Comparison of ENCODE assay signal across 33 mouse cellular contexts in the genomic region with DNA sequence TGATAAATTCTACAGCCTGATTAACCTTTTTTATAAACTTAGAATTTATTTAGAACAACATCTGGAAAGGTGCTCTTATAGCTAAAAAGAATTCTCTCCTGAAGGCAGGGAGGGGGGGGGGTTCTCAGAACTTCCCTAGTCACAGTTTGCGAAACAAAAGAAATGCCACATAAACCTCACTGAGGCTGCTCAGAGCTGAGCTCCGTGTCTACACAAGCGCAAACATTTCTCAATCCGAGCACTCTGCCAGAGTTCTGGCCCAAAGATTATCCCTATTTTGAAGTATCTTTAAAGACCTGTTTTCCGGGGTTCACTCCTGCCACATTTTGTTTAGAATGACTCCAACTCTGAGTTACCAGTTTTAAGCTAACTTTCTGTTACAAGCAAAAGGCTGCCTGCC. TPM values are rescaled to one million over a fixed set of nuclear protein-coding genes. Genes with fewer than 3 reads are reported as not detected.
DNase-seq lines count a peak whose midpoint lies in the region; ATAC-seq and TF ChIP-seq lines count a peak whose summit lies in the region.
"Had no signal": no experiment of that assay in that cellular context is flagged by ENCODE, and none has a peak within 500 bp of the region (broad histone marks: within the 10 kb centered on the region; RNA-seq: fewer than 3 reads in every experiment).

No protein-coding gene starts in this region.

- H3K27ac ChIP-seq in bone marrow macrophage, adult 2 months (ENCODE audit: insufficient read depth, low read depth, low read length) = peak overlapping the region; percentile 69
- H3K27ac ChIP-seq: embryonic facial prominence, embryonic 10.5 days; embryonic facial prominence, embryonic 13.5 days; forebrain, embryonic 13.5 days; heart, embryonic 15.5 days; hindbrain, embryonic 10.5 days; hindbrain, embryonic 13.5 days had no signal

- H3K4me1 ChIP-seq in bone marrow macrophage, adult 2 months (ENCODE audit: control insufficient read depth, insufficient read depth, low read length) = peaks cover 7% of the 10 kb centered on the region
- H3K4me1 ChIP-seq: embryonic facial prominence, embryonic 10.5 days; embryonic facial prominence, embryonic 13.5 days; forebrain, embryonic 13.5 days; heart, embryonic 12.5 days; heart, embryonic 15.5 days; hindbrain, embryonic 10.5 days; hindbrain, embryonic 13.5 days had no signal

- 0 out of 2 replicates have a peak, but pooled peaks have one; percentile 53 for ATAC-seq in monocyte, adult 5-6 weeks (replicated peaks; ENCODE audit: insufficient number of reproducible peaks, low FRiP score, low TSS enrichment, poor library complexity, severe bottlenecking)
- ATAC-seq: forebrain, embryonic 13.5 days; forebrain, embryonic 16.5 days; hindbrain, embryonic 16.5 days; Patski had no signal

- peak; percentile 11 for DNase-seq in lung, postnatal 36 days
- no peak for DNase-seq in lung, postnatal 10 days
- no peak for DNase-seq in kidney, postnatal 4 days
- no peak for DNase-seq in left cerebral cortex, adult 9 months (ENCODE audit: low spot score in 2 of 2)
- DNase-seq: adrenal gland, adult 2 months; adrenal gland, postnatal 14 days; cerebellum, adult 11-12 months; cerebellum, adult 8-10 months; cerebellum, postnatal 10 days; cerebellum, postnatal 36 days; embryo, embryonic 11 days; gastrocnemius, postnatal 10 days; gastrocnemius, postnatal 36 days; heart, postnatal 10 days; heart, postnatal 36 days had no signal

- peak overlapping the region; percentile 35 for H3K4me3 ChIP-seq in bone marrow macrophage, adult 2 months (ENCODE audit: insufficient read depth, low read length)
- H3K4me3 ChIP-seq: embryonic facial prominence, embryonic 10.5 days; embryonic facial prominence, embryonic 13.5 days; erythroblast, embryonic 14.5 days; forebrain, embryonic 13.5 days; heart, embryonic 12.5 days; heart, embryonic 15.5 days; hindbrain, embryonic 10.5 days; hindbrain, embryonic 13.5 days had no signal

- no peak for TF ChIP-seq CTCF in bone marrow macrophage, adult 2 months (IDR thresholded peaks at IDR 0.05; ENCODE audit: low read depth, low read length)

- TF ChIP-seq POLR2A in bone marrow macrophage, adult 2 months (IDR thresholded peaks at IDR 0.05; ENCODE audit: borderline replicate concordance, low read depth, low read length) = no peak

RNA-seq across cellular contexts. Expression of gene Ncr1, which starts 44.9 kb away (rescaled TPM):
- polyA plus RNA-seq in bone marrow macrophage, adult 2 months (2012; ENCODE audit: insufficient read depth, insufficient read length, missing spikeins) = not detected in 2 replicates
- total RNA-seq in monocyte, adult 5-6 weeks (2017) = 398 to 1,289 TPM (median 424 TPM) in 3 replicates
- total RNA-seq: adrenal gland, postnatal 14 days; gastrocnemius, adult 18-20 months; gastrocnemius, postnatal 10 days; gastrocnemius, postnatal 36 days; granulocyte monocyte progenitor cell, adult 5-6 weeks; heart, postnatal 10 days; heart, postnatal 36 days had no signal
- polyA plus RNA-seq: adrenal gland, adult 2 months; brain, embryonic 14.5 days; cortical plate, adult 2 months; embryonic facial prominence, embryonic 10.5 days; embryonic facial prominence, embryonic 13.5 days; erythroblast, embryonic 14.5 days; forebrain, embryonic 13.5 days; forebrain, embryonic 16.5 days; G1E; heart, embryonic 12.5 days; hindbrain, embryonic 10.5 days; hindbrain, embryonic 13.5 days; hindbrain, embryonic 16.5 days; Patski had no signal

RNA-seq across cellular contexts. Expression of gene Lilra5, which starts 55.1 kb away (rescaled TPM):
- 0.63 and 0.78 TPM in 2 replicates for polyA plus RNA-seq in bone marrow macrophage, adult 2 months (2012; ENCODE audit: insufficient read depth, insufficient read length, missing spikeins)
- 52.6 to 82.8 TPM (median 69.9 TPM) in 3 replicates for total RNA-seq in monocyte, adult 5-6 weeks (2017)
- total RNA-seq: G1E; gastrocnemius, adult 18-20 months; gastrocnemius, postnatal 10 days; gastrocnemius, postnatal 36 days; granulocyte monocyte progenitor cell, adult 5-6 weeks had no signal
- polyA plus RNA-seq: embryonic facial prominence, embryonic 10.5 days; embryonic facial prominence, embryonic 13.5 days; erythroblast, embryonic 14.5 days; forebrain, embryonic 13.5 days; forebrain, embryonic 16.5 days; G1E; hindbrain, embryonic 10.5 days; hindbrain, embryonic 13.5 days; Patski had no signal
